Mouse (Mus musculus) E14TG2a.4 (cell line): ENCODE measurements around the gene Nfam1.

ENCODE experiments used
- CTCF ChIP-seq: conservative IDR thresholded peaks from 2 replicates; pipeline ENCODE4 v1.5.1; 2014; ENCODE audit warnings: low read length
- NANOG ChIP-seq: IDR thresholded peaks from 2 replicates; pipeline ENCODE4 v1.6.1; 2014; ENCODE audit warnings: borderline replicate concordance, low read length, mixed read lengths
- POU5F1 ChIP-seq: IDR thresholded peaks from 2 replicates; pipeline ENCODE4 v1.6.1; 2014; ENCODE audit warnings: low read length, borderline replicate concordance

GRCm38 (mm10) chr15:83052341-83053104, 19.4 kb upstream of the Nfam1 start:
- TF ChIP-seq CTCF (no peak), NANOG (no peak), POU5F1 (no peak)
